ENCODE assay signal across 11 mouse cellular contexts in genomic region chr7:100474680-100475079, GRCm38 (mm10). TPM values are rescaled to one million over a fixed set of nuclear protein-coding genes. Genes with fewer than 3 reads are reported as not detected.
DNase-seq lines count a peak whose midpoint lies in the region; ATAC-seq and TF ChIP-seq lines count a peak whose summit lies in the region.
"Had no signal": no experiment of that assay in that cellular context is flagged by ENCODE, and none has a peak within 500 bp of the region (broad histone marks: within the 10 kb centered on the region; RNA-seq: fewer than 3 reads in every experiment).

No protein-coding gene starts in this region.

- H3K27ac ChIP-seq in heart, adult 2 months, result peak overlapping the region; percentile 83
- no peak overlapping the region for H3K27ac ChIP-seq in heart, embryonic 12.5 days (ENCODE audit: poor library complexity, severe bottlenecking)
- H3K27ac ChIP-seq in heart, embryonic 14.5 days (replicated peaks in 1 of 2; ENCODE audit: control insufficient read depth in 1 of 2, insufficient read depth in 1 of 2, low read depth in 2 of 2, low read length in 2 of 2), result peak overlapping the region; percentile 20 to 50; a peak in 1 of 4 replicates
- H3K27ac ChIP-seq in lung, embryonic 16.5 days (ENCODE audit: low read length), result 0 out of 2 replicates have a peak overlapping the region, but pooled peaks have one; percentile 23
- H3K27ac ChIP-seq: midbrain, embryonic 13.5 days had no signal

- WGBS in heart, adult 2 months, result 56% methylated on average over 1 of the region's 1 CpGs
- WGBS in heart, embryonic 12.5 days, result 10% methylated on average over 1 of the region's 1 CpGs
- 22% methylated on average over 1 of the region's 1 CpGs for WGBS in heart, embryonic 14.5 days
- 6% methylated on average over 1 of the region's 1 CpGs for WGBS in lung, embryonic 16.5 days

- no peaks in the 10 kb centered on the region for H3K36me3 ChIP-seq in heart, adult 2 months (ENCODE audit: control insufficient read depth, insufficient read depth, low read length)
- peaks cover 7% of the 10 kb centered on the region for H3K36me3 ChIP-seq in heart, embryonic 12.5 days
- H3K36me3 ChIP-seq in heart, embryonic 14.5 days (ENCODE audit: control insufficient read depth, insufficient read depth, low read length), result peaks cover under 1% of the 10 kb centered on the region
- peaks cover 6% of the 10 kb centered on the region; the same call in 1 of the 2 replicates for H3K36me3 ChIP-seq in lung, embryonic 16.5 days (ENCODE audit: control insufficient read depth, insufficient read depth, low read length)

- no peaks in the 10 kb centered on the region for H3K79me2 ChIP-seq in heart, adult 2 months (replicated peaks; ENCODE audit: control insufficient read depth, insufficient read depth, low read length)

- H3K4me1 ChIP-seq in heart, adult 2 months (ENCODE audit: control insufficient read depth, insufficient read depth, low read length), result peaks cover 2% of the 10 kb centered on the region; the same call in 1 of the 2 replicates
- peaks cover 26% of the 10 kb centered on the region for H3K4me1 ChIP-seq in heart, embryonic 12.5 days (replicated peaks)
- H3K4me1 ChIP-seq in heart, embryonic 14.5 days (ENCODE audit: control insufficient read depth in 2 of 2, insufficient read depth in 2 of 2, low read length in 2 of 2), result peaks cover 15 to 19% of the 10 kb centered on the region in 2 experiments
- H3K4me1 ChIP-seq in lung, embryonic 16.5 days (replicated peaks; ENCODE audit: control insufficient read depth, insufficient read depth, low read length), result peaks cover 5% of the 10 kb centered on the region; the same call in 1 of the 2 replicates
- H3K4me1 ChIP-seq: midbrain, embryonic 13.5 days had no signal

- H3K9ac ChIP-seq in heart, adult 2 months (ENCODE audit: low read depth, low read length), result peak overlapping the region; percentile 1; the same call in 1 of the 2 replicates
- H3K9ac ChIP-seq in heart, embryonic 12.5 days, result no peak overlapping the region
- no peak overlapping the region for H3K9ac ChIP-seq in heart, embryonic 14.5 days (ENCODE audit: low read length)
- H3K9ac ChIP-seq in lung, embryonic 16.5 days (ENCODE audit: low read length), result no peak overlapping the region
- H3K9ac ChIP-seq: midbrain, embryonic 13.5 days had no signal

- peak; percentile 56 to 74 for DNase-seq in heart, adult 2 months
- DNase-seq in ZHBTc4 (ENCODE audit: low read depth, low spot score), result peak; percentile 27
- DNase-seq in thymus, postnatal 14 days, result no peak
- DNase-seq in natural killer cell, adult 2 months (ENCODE audit: low spot score in 2 of 2), result no peak
- DNase-seq: thymus, postnatal 4 days had no signal

- no peak for TF ChIP-seq CTCF in heart, adult 2 months (IDR thresholded peaks at IDR 0.05)

- no peak overlapping the region for H3K4me2 ChIP-seq in heart, embryonic 12.5 days
- H3K4me2 ChIP-seq in heart, embryonic 14.5 days (ENCODE audit: low read length), result no peak overlapping the region
- no peak overlapping the region for H3K4me2 ChIP-seq in lung, embryonic 16.5 days (ENCODE audit: low read depth, low read length)
- H3K4me2 ChIP-seq: midbrain, embryonic 13.5 days had no signal

- H3K4me3 ChIP-seq in heart, adult 2 months, result peak overlapping the region; percentile 12; the same call in 1 of the 2 replicates
- H3K4me3 ChIP-seq in heart, embryonic 12.5 days, result no peak overlapping the region
- no peak overlapping the region for H3K4me3 ChIP-seq in heart, embryonic 14.5 days (ENCODE audit: control insufficient read depth in 1 of 2, insufficient read depth in 1 of 2, low read depth in 1 of 2, low read length in 2 of 2)
- no peak overlapping the region for H3K4me3 ChIP-seq in lung, embryonic 16.5 days (ENCODE audit: low read length)
- H3K4me3 ChIP-seq: midbrain, embryonic 13.5 days had no signal

- no peaks in the 10 kb centered on the region for H3K9me3 ChIP-seq in heart, embryonic 12.5 days (replicated peaks)
- no peaks in the 10 kb centered on the region for H3K9me3 ChIP-seq in heart, embryonic 14.5 days (ENCODE audit: control insufficient read depth, low read length)
- H3K9me3 ChIP-seq in lung, embryonic 16.5 days (ENCODE audit: control insufficient read depth, low read length), result no peaks in the 10 kb centered on the region
- H3K9me3 ChIP-seq: midbrain, embryonic 13.5 days had no signal

- 0 out of 2 replicates have a peak, but pooled peaks have one; percentile 19 for TF ChIP-seq POLR2A in heart, adult 2 months (IDR thresholded peaks at IDR 0.05; ENCODE audit: insufficient read depth, low read depth, low read length)

- H3K27me3 ChIP-seq in heart, adult 2 months (ENCODE audit: control insufficient read depth, insufficient read depth, low read length), result no peaks in the 10 kb centered on the region
- H3K27me3 ChIP-seq in heart, embryonic 12.5 days (replicated peaks), result 0 out of 2 replicates have a peak, but pooled peaks cover 9% of the 10 kb centered on the region
- H3K27me3 ChIP-seq in heart, embryonic 14.5 days (ENCODE audit: control insufficient read depth, insufficient read depth, low read length), result no peaks in the 10 kb centered on the region
- H3K27me3 ChIP-seq in lung, embryonic 16.5 days (ENCODE audit: control insufficient read depth, insufficient read depth, low read depth, low read length), result no peaks in the 10 kb centered on the region
- H3K27me3 ChIP-seq: midbrain, embryonic 13.5 days had no signal

- peak; percentile 66; the same call in 1 of the 2 replicates for TF ChIP-seq EP300 in heart, adult 2 months (IDR thresholded peaks at IDR 0.05; ENCODE audit: insufficient read depth, low read depth, low read length)

- intact Hi-C loops in heart, adult 2 months (cut with DNase I), result no loop called here

- ATAC-seq in heart, embryonic 12.5 days (ENCODE audit: insufficient number of reproducible peaks, low FRiP score), result no peak
- ATAC-seq in heart, embryonic 14.5 days (ENCODE audit: insufficient number of reproducible peaks, insufficient read depth, low FRiP score, low read depth), result peak; percentile 45; the same call in 1 of the 2 replicates
- ATAC-seq in lung, embryonic 16.5 days (ENCODE audit: low read depth), result peak; percentile 68; the same call in 1 of the 2 replicates
- ATAC-seq in activated CD4-positive, CD25-positive, alpha-beta regulatory T cell, adult 4 months, result no peak
- ATAC-seq: forebrain, embryonic 14.5 days; midbrain, embryonic 13.5 days had no signal

RNA-seq across cellular contexts. Expression of gene Ucp3, which starts 1.9 kb away (rescaled TPM):
- total RNA-seq in heart, adult 2 months (2021), result 10 to 100 TPM; 33.7 to 39.4 TPM
- 39.0 and 39.1 TPM in 2 replicates for polyA plus RNA-seq in heart, adult 2 months (2012; rRNA removed)
- polyA plus RNA-seq in heart, embryonic 12.5 days (2016; fragmentation: Nextera tagmentation; extraction: Ambion mirVana), result 0.10 and 0.20 TPM in 2 replicates
- polyA plus RNA-seq in heart, embryonic 14.5 days (2014; fragmentation: Nextera tagmentation; extraction: Ambion mirVana), result 0.08 TPM in 2 replicates
- 0.09 TPM in 1 of 2 replicates, not detected in the other for polyA plus RNA-seq in lung, embryonic 16.5 days (2015; fragmentation: Nextera tagmentation; extraction: Ambion mirVana)
- polyA plus RNA-seq in activated CD4-positive, CD25-positive, alpha-beta regulatory T cell, adult 4 months (2017; shearing (Covaris generic)), result not detected
- polyA plus RNA-seq: forebrain, embryonic 14.5 days; midbrain, embryonic 13.5 days had no signal

RNA-seq across cellular contexts. Expression of gene Ucp2, which starts 18.5 kb away (rescaled TPM):
- 100 to 1,000 TPM; 245 to 496 TPM for total RNA-seq in heart, adult 2 months (2021)
- 109 and 193 TPM in 2 replicates for polyA plus RNA-seq in heart, adult 2 months (2012; rRNA removed)
- polyA plus RNA-seq in heart, embryonic 12.5 days (2016; fragmentation: Nextera tagmentation; extraction: Ambion mirVana), result 240 and 245 TPM in 2 replicates
- polyA plus RNA-seq in heart, embryonic 14.5 days (2014; fragmentation: Nextera tagmentation; extraction: Ambion mirVana), result 127 and 130 TPM in 2 replicates
- 306 and 325 TPM in 2 replicates for polyA plus RNA-seq in lung, embryonic 16.5 days (2015; fragmentation: Nextera tagmentation; extraction: Ambion mirVana)
- polyA plus RNA-seq in activated CD4-positive, CD25-positive, alpha-beta regulatory T cell, adult 4 months (2017; shearing (Covaris generic)), result 1,000 to 10,000 TPM; 1,097 to 1,340 TPM

RNA-seq across cellular contexts. Expression of gene Dnajb13, which starts 40.1 kb away (rescaled TPM):
- not detected for total RNA-seq in heart, adult 2 months (2021)
- polyA plus RNA-seq in heart, adult 2 months (2012; rRNA removed), result 0.32 and 1.2 TPM in 2 replicates
- 0.10 and 0.28 TPM in 2 replicates for polyA plus RNA-seq in heart, embryonic 12.5 days (2016; fragmentation: Nextera tagmentation; extraction: Ambion mirVana)
- 0.15 TPM in 1 of 2 replicates, not detected in the other for polyA plus RNA-seq in heart, embryonic 14.5 days (2014; fragmentation: Nextera tagmentation; extraction: Ambion mirVana)
- 8.5 and 12.9 TPM in 2 replicates for polyA plus RNA-seq in lung, embryonic 16.5 days (2015; fragmentation: Nextera tagmentation; extraction: Ambion mirVana)
- 10 to 100 TPM; 10.4 to 17.4 TPM for polyA plus RNA-seq in activated CD4-positive, CD25-positive, alpha-beta regulatory T cell, adult 4 months (2017; shearing (Covaris generic))

Comparison
In these comparisons a context has a peak if more than half of its experiments do, and no peak if none do; other contexts are left out.
1. ATAC-seq: peak in heart, embryonic 14.5 days (single experiment) and lung, embryonic 16.5 days (single experiment); none in heart, embryonic 12.5 days (single experiment) and activated CD4-positive, CD25-positive, alpha-beta regulatory T cell, adult 4 months (single experiment).
2. RNA of gene Ucp3, which starts 1.9 kb away (polyA plus RNA-seq): 39.0 to 39.1 TPM in heart, adult 2 months; 0.10 to 0.20 TPM in heart, embryonic 12.5 days, not detected in activated CD4-positive, CD25-positive, alpha-beta regulatory T cell, adult 4 months, 0.09 TPM in lung, embryonic 16.5 days and 0.08 TPM in heart, embryonic 14.5 days; every median in the first group is over 10 times any median in the second.
3. DNase-seq: peak in heart, adult 2 months (2 of 2) and ZHBTc4 (single experiment); none in thymus, postnatal 14 days (single experiment) and natural killer cell, adult 2 months (0 of 2).